In the genomic region with DNA sequence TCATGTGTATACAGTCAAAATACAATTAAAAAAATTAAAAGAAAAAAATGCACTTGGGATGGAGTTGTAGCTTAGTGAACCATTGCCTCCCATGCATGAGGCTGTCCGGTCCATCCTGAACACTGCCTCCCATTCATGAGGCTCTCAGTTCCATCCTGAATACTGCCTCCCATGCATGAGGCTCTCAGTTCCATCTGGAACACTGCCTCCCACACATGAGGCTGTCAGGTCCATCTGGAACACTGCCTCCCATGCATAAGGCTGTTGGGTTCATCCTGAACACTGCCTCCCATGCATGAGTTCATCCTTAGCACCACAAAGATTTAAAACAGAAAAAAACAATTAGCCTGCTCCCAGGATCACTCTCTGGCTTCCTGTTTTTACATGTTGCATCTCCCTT, we compare ENCODE assay signal across 17 mouse cellular contexts.
A peak's percentile ranks its signal among the peaks of the same experiment; 100 is the strongest.
DNase-seq lines count a peak whose midpoint lies in the region; ATAC-seq and TF ChIP-seq lines count a peak whose summit lies in the region.
"Had no signal": no experiment of that assay in that cellular context is flagged by ENCODE, and none has a peak within 500 bp of the region (broad histone marks: within the 10 kb centered on the region; RNA-seq: fewer than 3 reads in every experiment).

No protein-coding gene starts in this region.

- DNase-seq in frontal cortex, postnatal 36 days (ENCODE audit: low spot score in 2 of 2) = peak; percentile 33 to 65
- no peak for DNase-seq in frontal cortex, postnatal 25 days (ENCODE audit: low spot score in 2 of 2)
- DNase-seq in lung, embryonic 14.5 days = peak; percentile 55
- no peak for DNase-seq in lung, postnatal 36 days
- DNase-seq in cerebellum, postnatal 25 days = peak; percentile 50 to 61
- peak; percentile 61 for DNase-seq in layer of hippocampus, adult 9-11 months
- no peak for DNase-seq in heart, postnatal 4 days
- no peak for DNase-seq in urinary bladder, postnatal 14 days (ENCODE audit: low spot score)
- DNase-seq: adrenal gland, postnatal 25 days; lung, postnatal 14 days; thymus, postnatal 36 days had no signal

- no peaks in the 10 kb centered on the region for H3K36me3 ChIP-seq in lung, embryonic 14.5 days (ENCODE audit: insufficient read depth)
- H3K36me3 ChIP-seq: embryonic facial prominence, embryonic 13.5 days; liver, embryonic 12.5 days; midbrain, embryonic 12.5 days had no signal

- no peaks in the 10 kb centered on the region for H3K9me3 ChIP-seq in lung, embryonic 14.5 days (ENCODE audit: low read depth, low read length)
- H3K9me3 ChIP-seq: embryonic facial prominence, embryonic 13.5 days; liver, embryonic 12.5 days; midbrain, embryonic 12.5 days had no signal

- no peak for TF ChIP-seq CTCF in lung, embryonic 14.5 days (IDR thresholded peaks at IDR 0.05; ENCODE audit: low read depth)

- no peak overlapping the region for H3K9ac ChIP-seq in lung, embryonic 14.5 days
- H3K9ac ChIP-seq: embryonic facial prominence, embryonic 13.5 days; liver, embryonic 12.5 days; midbrain, embryonic 12.5 days had no signal

- peak; percentile 63; the same call in 1 of the 2 replicates for ATAC-seq in lung, embryonic 14.5 days (ENCODE audit: insufficient read depth)
- ATAC-seq: CD4-positive, CD25-positive, alpha-beta regulatory T cell, adult 4 months; intestine, embryonic 16.5 days; liver, embryonic 12.5 days had no signal

- H3K4me2 ChIP-seq in lung, embryonic 14.5 days = no peak overlapping the region
- H3K4me2 ChIP-seq: embryonic facial prominence, embryonic 13.5 days; liver, embryonic 12.5 days; midbrain, embryonic 12.5 days had no signal

- WGBS in lung, embryonic 14.5 days = 72% methylated on average over 1 of the region's 1 CpGs

- no peaks in the 10 kb centered on the region for H3K4me1 ChIP-seq in lung, embryonic 14.5 days (ENCODE audit: insufficient read depth)
- H3K4me1 ChIP-seq: liver, embryonic 12.5 days had no signal

- H3K27me3 ChIP-seq in lung, embryonic 14.5 days (ENCODE audit: insufficient read depth, low read length) = no peaks in the 10 kb centered on the region
- H3K27me3 ChIP-seq: embryonic facial prominence, embryonic 13.5 days; liver, embryonic 12.5 days; midbrain, embryonic 12.5 days had no signal

- H3K4me3 ChIP-seq in lung, embryonic 14.5 days (ENCODE audit: low read depth, low read length) = no peak overlapping the region
- H3K4me3 ChIP-seq: embryonic facial prominence, embryonic 13.5 days; liver, embryonic 12.5 days; midbrain, embryonic 12.5 days; myocyte had no signal

- H3K27ac ChIP-seq in lung, embryonic 14.5 days (ENCODE audit: low read depth) = no peak overlapping the region
- H3K27ac ChIP-seq: embryonic facial prominence, embryonic 13.5 days; liver, embryonic 12.5 days; midbrain, embryonic 12.5 days had no signal

Comparison
In these comparisons a context has a peak if more than half of its experiments do, and no peak if none do; other contexts are left out.
1. DNase-seq: peak in frontal cortex, postnatal 36 days (2 of 2), lung, embryonic 14.5 days (single experiment), cerebellum, postnatal 25 days (2 of 2) and layer of hippocampus, adult 9-11 months (single experiment); none in frontal cortex, postnatal 25 days (0 of 2), lung, postnatal 36 days (single experiment), heart, postnatal 4 days (single experiment) and urinary bladder, postnatal 14 days (single experiment).